Mouse (Mus musculus) embryonic facial prominence, embryonic 12.5 days (tissue): ENCODE data around the gene Sbf2. TPM values are rescaled to one million over a fixed set of nuclear protein-coding genes. Genes with fewer than 3 reads are reported as not detected.

Source experiments
- ATAC-seq: fragments of 200-750 bp; cut with Nextera tagmentation; 2 replicates; pipeline ENCODE4 v1.8.0; 2017; ENCODE audit not compliant: insufficient number of reproducible peaks, insufficient read depth, low FRiP score, low TSS enrichment
- H3K27ac ChIP-seq: fragments of 300-500 bp; sonication (generic); 2 replicates; pipeline ENCODE4 v1.5.1; 2016; ENCODE audit warnings: mild to moderate bottlenecking
- H3K27me3 ChIP-seq: fragments of 300-500 bp; sonication (generic); 2 replicates; pipeline ENCODE4 v1.6.1; 2016; ENCODE audit warnings: mild to moderate bottlenecking, moderate library complexity
- H3K36me3 ChIP-seq: fragments of 300-500 bp; sonication (generic); 2 replicates; pipeline ENCODE4 v1.6.1; 2016; ENCODE audit warnings: mild to moderate bottlenecking
- H3K4me1 ChIP-seq: fragments of 300-500 bp; sonication (generic); 2 replicates; pipeline ENCODE4 v1.6.1; 2016
- H3K4me2 ChIP-seq: fragments of 300-500 bp; sonication (generic); replicated peaks from 2 replicates; pipeline ENCODE4 v1.6.1; 2016; ENCODE audit warnings: mild to moderate bottlenecking, moderate library complexity
- H3K4me3 ChIP-seq: fragments of 300-500 bp; sonication (generic); 2 replicates; pipeline ENCODE4 v1.5.1; 2016; ENCODE audit warnings: mild to moderate bottlenecking
- H3K9ac ChIP-seq: fragments of 300-500 bp; sonication (generic); 2 replicates; pipeline ENCODE4 v1.6.1; 2016; ENCODE audit warnings: mild to moderate bottlenecking, moderate library complexity
- H3K9me3 ChIP-seq: fragments of 300-500 bp; sonication (generic); 2 replicates; pipeline ENCODE4 v1.6.1; 2016; ENCODE audit warnings: mild to moderate bottlenecking, moderate library complexity
- WGBS: fragments of 180-500 bp; shearing (Covaris S2); methylation state at CpG from one replicate; pipeline ENCODE4 v1.1.7; 2016; 5-methylcytosine and 5-hydroxymethylcytosine counted together
- polyA plus RNA-seq: library from polyadenylated mRNA; unstranded; fragments of >200 nt; fragmentation: Nextera tagmentation; extraction: Ambion mirVana; gene quantifications from 2 replicates; pipeline ENCODE4 v1.2.1, GENCODE M21; 2016

Sbf2 gene
- polyA plus RNA-seq: 34.6 and 35.2 TPM in 2 replicates

DNA sequence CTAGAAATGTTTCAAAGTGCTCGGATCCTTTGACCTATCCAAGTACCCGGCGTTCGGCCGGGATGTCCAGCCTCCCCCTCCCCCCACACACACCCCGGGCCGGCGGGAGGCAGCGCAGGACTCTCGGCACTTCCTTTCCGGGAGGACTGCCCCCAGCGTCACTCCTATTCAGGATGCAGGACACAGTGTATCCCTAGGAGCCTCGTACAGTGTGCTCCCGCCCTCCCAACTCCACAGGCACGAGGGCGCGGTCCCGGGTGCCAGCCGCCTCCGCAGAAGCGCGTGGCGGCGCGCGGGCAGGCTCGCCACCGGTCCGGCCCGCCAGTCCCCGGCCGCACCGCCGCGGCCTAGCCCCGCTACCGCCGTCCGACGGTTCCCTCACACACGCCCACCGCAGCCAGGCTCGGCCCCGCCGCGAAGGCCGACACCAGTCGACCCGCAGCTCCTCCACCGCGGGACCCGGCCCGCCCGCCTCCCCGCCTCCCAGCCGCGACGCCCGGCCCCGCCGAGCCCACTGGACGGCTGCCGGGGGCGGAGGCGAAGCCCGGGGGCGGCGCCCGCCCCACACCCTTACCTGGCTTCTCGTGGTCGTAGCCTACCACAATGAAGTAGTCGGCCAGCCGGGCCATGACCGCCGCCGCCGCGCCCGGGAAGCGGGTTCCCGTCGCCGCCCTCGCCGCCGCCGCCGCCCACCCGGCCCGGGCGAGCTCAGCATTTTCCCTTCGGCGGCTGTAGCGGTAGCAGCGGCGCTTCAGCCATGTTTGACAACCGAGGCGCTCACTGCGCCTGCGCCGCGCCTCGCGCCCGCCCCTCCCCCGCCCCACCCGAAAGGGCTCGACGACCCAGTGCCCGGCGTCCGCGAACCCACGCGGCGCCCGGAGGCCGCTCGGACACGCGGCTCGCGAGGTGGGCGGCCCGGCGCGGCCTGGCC is at the start of gene Sbf2:
Gene Sbf2 (minus strand): TSS at position 790 of the 931 bp plus-strand sequence.
- peak within 1 kb of the TSS; percentile 90 for H3K9ac ChIP-seq
- H3K9me3 ChIP-seq: no peaks in the 10 kb centered on the region
- H3K4me2 ChIP-seq: peak within 1 kb of the TSS; percentile 68
- peak within 1 kb of the TSS; percentile 86 for H3K4me3 ChIP-seq
- H3K27ac ChIP-seq: peak within 1 kb of the TSS; percentile 96
- peak; percentile 92 for ATAC-seq
- H3K36me3 ChIP-seq: no peaks in the 10 kb centered on the region
- WGBS: under 1% methylated on average over 99 of the region's 127 CpGs
- H3K4me1 ChIP-seq: peaks cover 9% of the 10 kb centered on the region
- H3K27me3 ChIP-seq: peaks cover 4% of the 10 kb centered on the region; the same call in 1 of the 2 replicates

DNA sequence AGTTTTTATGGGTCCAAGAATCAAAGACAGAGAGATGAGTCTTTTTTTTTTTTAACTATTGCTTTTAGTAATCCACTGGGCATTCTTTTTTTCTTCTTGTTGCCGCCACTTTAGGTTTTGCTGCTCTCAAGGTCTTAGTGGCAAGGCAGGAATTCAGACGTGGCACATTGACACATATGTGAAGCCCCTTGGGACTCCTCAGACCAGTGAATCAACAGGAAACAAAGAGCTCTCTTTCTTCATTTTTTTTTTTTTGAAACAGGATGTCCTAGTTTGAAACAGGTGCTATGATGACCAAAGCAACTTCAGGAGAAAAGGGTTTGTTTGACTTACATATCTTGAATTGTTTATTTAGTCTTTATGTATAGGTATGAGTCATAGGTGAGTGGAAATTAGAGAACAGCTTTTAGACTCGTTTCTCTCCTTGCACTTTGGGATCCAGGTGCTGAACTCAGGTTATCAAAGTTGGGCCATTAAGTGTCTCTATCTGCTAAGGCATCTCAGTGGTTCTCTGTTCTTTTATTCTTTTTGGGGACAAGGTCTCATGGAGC is 43.7 kb upstream of the Sbf2 start:
- no peak overlapping the region for H3K4me2 ChIP-seq
- H3K36me3 ChIP-seq: no peaks in the 10 kb centered on the region
- ATAC-seq: no peak
- H3K4me3 ChIP-seq: no peak overlapping the region
- 40% methylated on average over 3 of the region's 3 CpGs for WGBS
- H3K4me1 ChIP-seq: no peaks in the 10 kb centered on the region
- no peak overlapping the region for H3K9ac ChIP-seq
- H3K27ac ChIP-seq: no peak overlapping the region
- H3K9me3 ChIP-seq: no peaks in the 10 kb centered on the region
- H3K27me3 ChIP-seq: 0 out of 2 replicates have a peak, but pooled peaks cover 2% of the 10 kb centered on the region

DNA sequence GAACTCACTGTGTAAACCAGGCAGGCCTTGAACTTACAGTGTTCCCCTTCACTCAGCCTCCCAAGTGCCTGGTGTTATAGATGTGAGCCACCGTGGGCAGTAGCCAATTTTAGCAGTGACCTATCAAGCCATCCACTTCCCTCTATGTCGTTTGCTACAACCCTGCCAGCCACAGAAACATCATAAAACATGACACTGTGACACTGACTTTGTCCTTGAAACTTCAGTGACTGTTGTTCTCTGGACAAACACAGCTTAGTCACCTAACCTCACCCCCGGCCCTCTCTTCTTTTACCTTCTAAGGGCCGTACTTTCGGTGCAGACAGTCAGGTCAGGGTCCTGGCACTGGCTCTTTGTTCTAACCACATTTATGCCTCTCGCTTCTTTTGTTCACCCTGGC is 41.2 kb upstream of the Sbf2 start:
- no peak for ATAC-seq
- no peak overlapping the region for H3K4me3 ChIP-seq
- no peak overlapping the region for H3K9ac ChIP-seq
- 79% methylated on average over 6 of the region's 6 CpGs for WGBS
- H3K27me3 ChIP-seq: 0 out of 2 replicates have a peak, but pooled peaks cover 2% of the 10 kb centered on the region
- H3K27ac ChIP-seq: no peak overlapping the region
- H3K36me3 ChIP-seq: no peaks in the 10 kb centered on the region
- H3K4me2 ChIP-seq: no peak overlapping the region
- no peaks in the 10 kb centered on the region for H3K9me3 ChIP-seq
- no peaks in the 10 kb centered on the region for H3K4me1 ChIP-seq

DNA sequence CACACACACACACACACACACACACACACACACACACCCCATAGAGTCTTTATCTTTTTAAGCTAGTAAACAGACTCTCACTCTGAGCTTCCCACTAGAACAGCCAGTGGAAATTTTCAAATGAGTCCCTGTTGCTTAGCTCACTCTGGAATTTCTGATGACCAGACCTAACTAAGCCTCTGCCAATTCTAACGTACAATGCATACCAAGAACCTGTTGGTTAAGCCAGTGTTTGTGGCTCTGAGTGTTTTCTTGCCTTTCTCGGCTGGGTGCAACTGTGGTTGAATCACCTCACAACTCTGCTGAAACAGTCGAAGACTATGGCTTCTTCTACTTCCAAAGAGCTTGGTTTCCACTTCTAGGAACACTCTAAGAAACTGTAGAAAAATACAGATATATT is 40.5 kb upstream of the Sbf2 start:
- Histone ChIP-seq H3K36me3 (no peaks in the 10 kb centered on the region), H3K4me2 (no peak overlapping the region), H3K27ac (no peak overlapping the region), H3K9me3 (no peaks in the 10 kb centered on the region), H3K9ac (no peak overlapping the region), H3K4me1 (no peaks in the 10 kb centered on the region), H3K27me3 (0 out of 2 replicates have a peak, but pooled peaks cover 2% of the 10 kb centered on the region), H3K4me3 (no peak overlapping the region)
- no peak for ATAC-seq
- WGBS: 80% methylated on average over 3 of the region's 3 CpGs

DNA sequence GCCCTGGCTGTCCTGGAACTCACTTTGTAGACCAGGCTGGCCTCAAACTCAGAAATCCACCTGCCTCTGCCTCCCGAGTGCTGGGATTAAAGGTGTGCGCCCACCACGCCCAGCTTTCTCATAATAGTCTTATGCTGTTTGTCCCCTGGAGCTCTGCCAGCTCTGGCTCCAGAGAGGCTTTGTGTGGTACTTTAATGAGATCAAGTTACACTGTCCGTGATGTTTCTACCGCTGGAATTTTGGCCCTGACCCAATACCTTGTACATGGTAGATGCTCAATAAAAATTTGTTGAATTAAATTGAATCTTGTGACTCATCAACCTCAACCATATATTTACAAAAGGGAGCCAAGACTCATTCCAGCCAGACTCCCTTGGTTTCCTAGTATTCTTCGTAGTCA is 36.4 kb upstream of the Sbf2 start:
- Histone ChIP-seq H3K27ac (no peak overlapping the region), H3K9me3 (no peaks in the 10 kb centered on the region), H3K27me3 (0 out of 2 replicates have a peak, but pooled peaks cover 1% of the 10 kb centered on the region), H3K4me3 (no peak overlapping the region), H3K4me2 (no peak overlapping the region), H3K36me3 (no peaks in the 10 kb centered on the region), H3K9ac (no peak overlapping the region), H3K4me1 (no peaks in the 10 kb centered on the region)
- 75% methylated on average over 6 of the region's 6 CpGs for WGBS
- no peak for ATAC-seq

DNA sequence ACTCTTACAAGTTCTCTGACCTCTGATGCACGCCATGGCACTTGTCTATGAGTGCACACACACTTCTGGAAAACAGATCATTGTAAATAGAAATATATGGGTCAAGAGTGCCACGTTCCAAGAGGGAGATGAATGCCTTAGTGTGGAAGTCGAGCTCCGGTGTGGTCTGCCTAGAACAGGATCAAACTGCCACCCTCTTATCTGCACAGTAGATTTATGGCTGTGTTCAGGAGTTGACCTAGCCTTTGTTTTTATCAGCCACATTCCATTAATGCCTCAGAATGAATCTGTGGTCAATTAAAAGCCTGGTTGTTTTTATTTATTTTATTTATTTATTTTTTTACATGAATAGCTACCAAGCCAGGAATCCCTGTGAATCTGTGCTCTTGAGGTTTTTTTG is 35.8 kb upstream of the Sbf2 start:
- Histone ChIP-seq H3K9me3 (no peaks in the 10 kb centered on the region), H3K36me3 (no peaks in the 10 kb centered on the region), H3K4me2 (no peak overlapping the region), H3K4me1 (no peaks in the 10 kb centered on the region), H3K27me3 (no peaks in the 10 kb centered on the region), H3K4me3 (no peak overlapping the region), H3K9ac (no peak overlapping the region), H3K27ac (no peak overlapping the region)
- ATAC-seq: no peak
- 83% methylated on average over 4 of the region's 4 CpGs for WGBS

DNA sequence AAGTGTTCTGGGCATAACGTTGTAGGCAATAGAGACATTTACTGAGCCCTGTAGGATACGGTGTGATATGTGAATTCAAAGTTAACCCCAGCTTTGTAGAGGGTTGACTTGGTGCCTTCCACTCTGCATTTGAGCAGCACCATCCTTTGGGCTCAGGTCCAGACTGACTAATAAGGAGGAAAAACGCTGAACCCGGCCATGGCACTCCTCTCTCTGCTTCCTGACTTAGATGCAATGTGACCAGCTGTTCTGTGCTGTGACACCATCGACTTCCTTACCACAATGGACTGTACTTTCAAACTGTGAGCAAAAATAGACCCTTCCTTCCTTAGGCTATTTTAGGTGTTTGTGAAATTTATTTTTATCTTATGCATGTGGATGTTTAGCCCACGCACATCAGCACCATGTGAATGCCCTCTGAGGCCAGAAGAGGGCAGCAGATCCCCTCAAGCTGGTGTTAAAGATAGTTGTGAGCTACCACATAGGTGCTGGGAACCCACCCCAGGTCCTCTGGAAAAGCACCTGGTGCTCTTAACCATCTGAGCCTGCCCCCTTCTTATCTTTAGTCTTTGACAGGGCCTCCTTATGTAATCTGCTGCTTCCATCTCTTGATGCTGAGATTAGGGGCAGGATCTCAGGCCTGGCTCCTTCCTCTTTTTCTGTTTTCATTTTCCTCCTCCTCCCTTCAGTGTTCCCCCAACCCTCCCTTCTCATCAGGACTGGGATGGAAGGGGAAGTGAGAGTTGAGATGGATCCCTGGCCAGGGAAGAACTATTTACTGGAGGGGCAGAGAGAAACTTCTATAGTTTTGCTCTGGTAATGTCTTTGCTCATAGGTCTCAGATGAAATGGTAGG is 34.6 kb upstream of the Sbf2 start:
- no peak overlapping the region for H3K9ac ChIP-seq
- no peaks in the 10 kb centered on the region for H3K9me3 ChIP-seq
- H3K4me3 ChIP-seq: no peak overlapping the region
- H3K4me2 ChIP-seq: no peak overlapping the region
- H3K4me1 ChIP-seq: no peaks in the 10 kb centered on the region
- no peaks in the 10 kb centered on the region for H3K36me3 ChIP-seq
- 86% methylated on average over 6 of the region's 6 CpGs for WGBS
- ATAC-seq: no peak
- H3K27ac ChIP-seq: no peak overlapping the region
- H3K27me3 ChIP-seq: no peaks in the 10 kb centered on the region

DNA sequence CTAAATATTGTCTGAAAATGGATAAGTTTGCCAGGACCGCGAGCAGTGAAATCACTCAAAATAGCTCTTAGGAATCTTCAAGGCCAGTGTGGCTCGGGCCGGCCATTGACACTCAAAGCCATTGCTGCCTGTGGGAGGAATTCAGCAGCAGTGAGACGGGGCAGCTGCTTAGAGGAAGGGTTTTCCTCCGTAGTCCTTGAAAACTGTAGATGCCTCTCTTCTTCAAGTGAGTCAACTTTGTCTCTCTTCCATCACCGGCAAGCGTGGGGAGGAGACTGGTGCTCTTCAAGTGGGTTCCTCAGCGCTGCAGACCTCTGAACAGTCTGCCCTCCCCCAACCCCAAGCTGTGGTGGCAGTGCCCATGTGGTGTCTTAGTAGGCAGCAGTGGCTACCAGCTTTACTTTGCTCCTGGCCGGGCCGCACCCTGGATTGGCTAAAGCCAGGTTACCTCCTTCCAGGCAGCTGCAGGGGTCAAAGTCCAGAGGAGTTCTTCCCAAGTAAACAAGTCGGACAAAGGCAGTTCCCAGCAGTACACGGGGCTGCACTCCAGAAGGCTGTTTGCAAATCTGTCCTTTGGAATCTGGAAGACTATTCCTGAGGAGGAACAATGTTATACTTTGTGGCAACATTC is 33.8 kb upstream of the Sbf2 start:
- H3K4me1 ChIP-seq: no peaks in the 10 kb centered on the region
- H3K36me3 ChIP-seq: no peaks in the 10 kb centered on the region
- H3K27me3 ChIP-seq: no peaks in the 10 kb centered on the region
- ATAC-seq: no peak
- H3K27ac ChIP-seq: no peak overlapping the region
- 80% methylated on average over 13 of the region's 13 CpGs for WGBS
- no peak overlapping the region for H3K4me2 ChIP-seq
- no peak overlapping the region for H3K9ac ChIP-seq
- H3K4me3 ChIP-seq: no peak overlapping the region
- H3K9me3 ChIP-seq: no peaks in the 10 kb centered on the region

DNA sequence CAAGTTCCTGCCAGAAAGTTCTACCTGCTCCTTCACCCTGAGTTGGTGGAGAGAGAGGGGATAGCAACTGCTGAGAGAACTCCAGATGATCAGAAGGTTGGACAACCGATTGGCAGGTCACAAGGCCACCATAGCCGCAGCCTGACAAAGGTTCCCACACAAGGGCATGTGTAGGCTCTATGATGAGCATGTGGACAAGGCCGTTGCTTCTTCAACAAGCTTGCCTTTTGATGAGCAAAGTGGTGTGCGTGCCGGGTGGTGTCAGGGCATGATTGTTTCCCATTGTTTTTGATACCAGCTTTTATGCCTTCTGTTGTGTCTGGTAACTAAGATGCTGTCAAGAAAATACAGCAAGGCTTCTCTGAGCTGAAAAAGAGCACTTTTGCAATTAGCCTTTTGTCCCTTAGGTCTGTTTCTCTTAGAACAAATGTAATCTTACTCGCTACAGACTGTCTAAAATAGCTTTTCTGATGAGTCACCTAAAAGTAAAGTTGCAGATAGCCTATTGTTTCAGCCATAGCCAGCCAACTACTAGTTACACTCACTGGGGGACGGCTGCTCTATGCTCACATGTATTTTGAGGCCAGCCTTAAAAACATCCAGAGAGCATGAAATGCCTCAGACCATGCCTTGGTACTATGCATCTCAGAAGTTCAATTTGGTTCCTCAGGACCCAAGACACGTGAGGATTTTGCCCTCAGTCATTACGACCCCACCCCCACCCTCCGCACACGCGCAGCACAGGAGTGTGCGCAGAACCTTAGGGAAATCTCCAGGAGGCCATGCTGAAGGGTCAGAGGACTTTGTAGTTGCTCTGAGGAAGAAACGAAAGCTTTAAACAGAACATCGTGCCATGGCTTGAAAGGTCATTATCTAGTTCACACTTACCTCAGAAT is 33.1 kb upstream of the Sbf2 start:
- Histone ChIP-seq H3K27me3 (no peaks in the 10 kb centered on the region), H3K4me2 (no peak overlapping the region), H3K4me3 (no peak overlapping the region), H3K27ac (no peak overlapping the region), H3K9ac (no peak overlapping the region), H3K36me3 (no peaks in the 10 kb centered on the region), H3K9me3 (no peaks in the 10 kb centered on the region), H3K4me1 (no peaks in the 10 kb centered on the region)
- WGBS: 82% methylated on average over 15 of the region's 15 CpGs
- no peak for ATAC-seq

DNA sequence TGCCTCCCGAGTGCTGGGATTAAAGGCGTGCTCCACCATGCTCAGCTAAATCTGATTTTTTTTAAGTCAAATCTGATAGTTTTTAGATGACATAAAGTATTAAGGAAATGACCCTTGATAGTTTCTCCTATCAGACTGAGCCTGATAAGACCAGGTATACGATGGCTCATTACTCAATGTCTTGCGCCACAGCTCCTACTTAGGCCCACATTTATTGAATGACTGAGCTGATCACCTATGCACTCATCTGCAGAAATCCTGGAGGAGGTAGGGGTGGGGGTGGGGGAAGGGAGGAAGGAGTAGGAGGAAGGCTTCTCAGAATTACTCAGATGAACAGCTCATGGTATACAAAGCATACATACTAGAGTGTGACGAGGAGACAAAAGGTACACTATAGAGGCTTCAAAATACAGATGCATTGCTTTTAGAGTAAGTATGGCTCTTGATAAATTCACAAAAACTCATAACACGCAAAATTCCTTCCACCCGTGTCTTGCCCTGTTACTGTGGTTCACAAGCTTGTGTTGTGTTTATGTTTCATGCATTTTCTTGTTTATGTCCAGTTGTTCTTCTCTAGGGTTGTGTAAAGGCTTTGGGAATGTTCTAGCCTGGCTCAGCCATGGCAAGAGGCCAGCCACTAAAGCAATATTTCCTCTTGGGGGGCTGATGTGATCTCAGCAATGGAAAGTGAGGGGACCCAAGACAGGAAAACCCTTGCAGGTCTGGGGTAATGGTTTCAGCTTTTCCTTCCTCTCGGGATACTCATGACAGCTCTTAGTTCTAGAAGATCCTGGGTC is 32.1 kb upstream of the Sbf2 start:
- Histone ChIP-seq H3K27me3 (no peaks in the 10 kb centered on the region), H3K4me3 (no peak overlapping the region), H3K9me3 (no peaks in the 10 kb centered on the region), H3K4me1 (no peaks in the 10 kb centered on the region), H3K36me3 (no peaks in the 10 kb centered on the region), H3K27ac (no peak overlapping the region), H3K9ac (no peak overlapping the region), H3K4me2 (no peak overlapping the region)
- 85% methylated on average over 8 of the region's 8 CpGs for WGBS
- no peak for ATAC-seq
